In the genomic region with DNA sequence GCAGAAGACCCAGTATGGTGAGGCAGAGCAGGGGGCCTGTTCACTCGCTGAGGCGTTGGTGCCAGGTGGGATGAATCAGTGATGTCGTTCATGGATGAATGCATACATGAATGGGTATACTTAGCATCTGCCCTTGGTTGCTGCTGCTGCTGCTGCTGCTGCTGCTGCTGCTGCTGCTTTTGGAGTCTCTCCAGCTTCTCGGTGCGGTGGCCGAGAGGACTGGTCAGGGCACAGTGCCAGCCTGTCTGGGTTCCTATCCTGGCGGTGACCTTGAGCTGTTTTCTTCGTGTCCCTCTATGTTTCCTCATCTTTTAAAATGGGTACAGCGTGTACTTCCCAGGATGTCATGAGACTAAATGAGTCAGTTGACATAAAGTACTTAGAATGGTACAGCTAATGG, we compare ENCODE assay signal across 8 mouse cellular contexts. TPM values are rescaled to one million over a fixed set of nuclear protein-coding genes. Genes with fewer than 3 reads are reported as not detected.
A peak's percentile ranks its signal among the peaks of the same experiment; 100 is the strongest.
DNase-seq lines count a peak whose midpoint lies in the region; ATAC-seq and TF ChIP-seq lines count a peak whose summit lies in the region.

No protein-coding gene starts in this region.

- DNase-seq in lung, adult 18-20 months, result peak; percentile 73 to 86
- DNase-seq in lung, adult 2 months, result no peak
- DNase-seq in adrenal gland, adult 2 months, result peak; percentile 88
- DNase-seq in kidney, postnatal 36 days, result peak; percentile 88 to 94
- peak; percentile 43 for DNase-seq in testis, postnatal 14 days (ENCODE audit: low spot score)
- DNase-seq in c-Kit-positive CD71-positive TER-119-positive erythroid progenitor cells, embryonic 14.5 days (ENCODE audit: low spot score), result no peak

- ATAC-seq in erythroblast, adult 5-6 weeks (replicated peaks; ENCODE audit: low FRiP score, poor library complexity, severe bottlenecking), result no peak

- no peak overlapping the region for H3K4me3 ChIP-seq in lung, adult 2 months (replicated peaks; ENCODE audit: extremely low read depth, low read depth, low read length)
- no peak overlapping the region for H3K4me3 ChIP-seq in brown adipose tissue, adult 24 weeks (ENCODE audit: insufficient read depth, low read depth, low read length)

- H3K4me1 ChIP-seq in lung, adult 2 months (ENCODE audit: control insufficient read depth, insufficient read depth, low read length), result peaks cover 51% of the 10 kb centered on the region
- H3K4me1 ChIP-seq in brown adipose tissue, adult 24 weeks (ENCODE audit: control insufficient read depth, insufficient read depth, insufficient read length, low read length), result peaks cover 51% of the 10 kb centered on the region

- peak overlapping the region; percentile 83 for H3K27ac ChIP-seq in brown adipose tissue, adult 24 weeks (replicated peaks; ENCODE audit: low read depth, low read length)

- no peak for TF ChIP-seq CTCF in lung, adult 2 months (IDR thresholded peaks at IDR 0.05; ENCODE audit: insufficient read depth, low read length)

- WGBS in lung, adult 2 months, result 20% methylated on average over 9 of the region's 9 CpGs

- no peak for TF ChIP-seq POLR2A in lung, adult 2 months (IDR thresholded peaks at IDR 0.05; ENCODE audit: borderline replicate concordance, extremely low read depth, low read depth, low read length)

RNA-seq across cellular contexts. Expression of a gene that starts 56.9 kb away (rescaled TPM):
- polyA plus RNA-seq in lung, adult 2 months (2012; rRNA removed), result 51.6 and 52.6 TPM in 2 replicates
- total RNA-seq in adrenal gland, adult 2 months (2021), result 100 to 1,000 TPM in 1 of 2 experiments, 10 to 100 TPM in 1; 90.8 to 142 TPM
- polyA plus RNA-seq in adrenal gland, adult 2 months (2012; rRNA removed), result 72.7 and 95.8 TPM in 2 replicates
- 15.0 and 17.0 TPM in 2 replicates for polyA plus RNA-seq in brown adipose tissue, adult 24 weeks (2012; ENCODE audit: insufficient read depth, insufficient read length, missing spikeins)
- total RNA-seq in erythroblast, adult 5-6 weeks (2015; ENCODE audit: low replicate concordance), result 20.6 and 25.3 TPM in 2 replicates
- 1.4 and 12.3 TPM in 2 replicates for total RNA-seq in erythroblast, adult 5-6 weeks (2017; ENCODE audit: low replicate concordance)

Comparison
In these comparisons a context has a peak if more than half of its experiments do, and no peak if none do; other contexts are left out.
1. DNase-seq: peak in lung, adult 18-20 months (2 of 2), adrenal gland, adult 2 months (single experiment), kidney, postnatal 36 days (2 of 2) and testis, postnatal 14 days (single experiment); none in lung, adult 2 months (single experiment) and c-Kit-positive CD71-positive TER-119-positive erythroid progenitor cells, embryonic 14.5 days (single experiment).